Mouse (Mus musculus) MEL (cell line): ENCODE results near the gene Timd2. TPM values are rescaled to one million over a fixed set of nuclear protein-coding genes. Genes with fewer than 3 reads are reported as not detected.
"Not testable (repeated sequence)": the region's sequence is repeated elsewhere in the genome, so short reads cannot be mapped to it uniquely, and the experiment has no call there.

Experiments used
- DNase-seq: peaks from one replicate; pipeline ENCODE4 v3.0.0; 2011; ENCODE audit warnings: low read depth, low spot score
- H3K27ac ChIP-seq: 2 replicates; pipeline ENCODE4 v1.5.1; 2012; ENCODE audit warnings: low read depth, mild to moderate bottlenecking, control low read depth, low read length, moderate library complexity; ENCODE audit not compliant: control insufficient read depth
- H3K27me3 ChIP-seq, 2 experiments: fragments of 150-350 bp in 1 of 2; sonication (generic) in 1 of 2; 2 replicates each; pipeline ENCODE4 v1.6.1; 2012; ENCODE audit warnings: low read length in 2 of 2, mild to moderate bottlenecking in 2 of 2, improper control_type of control experiment in 1 of 2, moderate library complexity in 1 of 2; ENCODE audit not compliant: insufficient read depth in 2 of 2, control insufficient read depth in 1 of 2
- H3K36me3 ChIP-seq, 2 experiments: 2 replicates each; pipeline ENCODE4 v1.6.1; 2012 to 2014; ENCODE audit warnings: low read length in 2 of 2, improper control_type of control experiment in 1 of 2, inconsistent platforms in 1 of 2, mild to moderate bottlenecking in 1 of 2; ENCODE audit not compliant: insufficient read depth in 2 of 2, control insufficient read depth in 1 of 2
- H3K4me1 ChIP-seq, 2 experiments: fragments of 150-350 bp in 1 of 2; sonication (generic) in 1 of 2; 2 replicates each; pipeline ENCODE4 v1.6.1; 2012; ENCODE audit warnings: low read length in 2 of 2, improper control_type of control experiment in 1 of 2, mild to moderate bottlenecking in 1 of 2; ENCODE audit not compliant: insufficient read depth in 2 of 2, control insufficient read depth in 1 of 2
- H3K4me3 ChIP-seq, 2 experiments: fragments of 150-350 bp in 1 of 2; sonication (generic) in 1 of 2; 2 replicates each; pipeline ENCODE4 v1.5.1; 2012; ENCODE audit warnings: low read depth in 2 of 2, low read length in 2 of 2, mild to moderate bottlenecking in 2 of 2, moderate library complexity in 2 of 2, control low read depth in 1 of 2, improper control_type of control experiment in 1 of 2; ENCODE audit not compliant: control insufficient read depth in 1 of 2, insufficient read depth in 1 of 2
- H3K79me2 ChIP-seq: 2 replicates; pipeline ENCODE4 v1.6.1; 2012; ENCODE audit warnings: mild to moderate bottlenecking, low read length, moderate library complexity; ENCODE audit not compliant: control insufficient read depth, poor library complexity, insufficient read depth
- H3K9ac ChIP-seq: 2 replicates; pipeline ENCODE4 v1.6.1; 2012; ENCODE audit warnings: low read depth, mild to moderate bottlenecking, control low read depth, low read length, moderate library complexity; ENCODE audit not compliant: control insufficient read depth, poor library complexity, severe bottlenecking
- H3K9me3 ChIP-seq: fragments of 150-350 bp; sonication (generic); replicated peaks from 2 replicates; pipeline ENCODE4 v1.6.1; 2012; ENCODE audit warnings: mild to moderate bottlenecking, low read length, improper control_type of control experiment, moderate library complexity; ENCODE audit not compliant: insufficient read depth
- BHLHE40 ChIP-seq: IDR thresholded peaks from 2 replicates; pipeline ENCODE4 v1.6.1; 2012; ENCODE audit warnings: low read depth, mild to moderate bottlenecking, inconsistent platforms, low read length, improper control_type of control experiment, borderline replicate concordance
- E2F4 ChIP-seq: IDR thresholded peaks from 2 replicates; pipeline ENCODE4 v1.6.1; 2011; ENCODE audit warnings: low read depth, low read length, improper control_type of control experiment, borderline replicate concordance
- EP300 ChIP-seq, 2 experiments: IDR thresholded peaks; 2 replicates each; pipeline ENCODE4 v1.6.1; 2011; ENCODE audit warnings: improper control_type of control experiment in 2 of 2, low read length in 2 of 2, low read depth in 1 of 2, mild to moderate bottlenecking in 1 of 2
- MAX ChIP-seq: IDR thresholded peaks from 2 replicates; pipeline ENCODE4 v1.6.1; 2011; ENCODE audit warnings: low read length, improper control_type of control experiment
- MXI1 ChIP-seq: IDR thresholded peaks from 2 replicates; pipeline ENCODE4 v1.6.1; 2011; ENCODE audit warnings: mild to moderate bottlenecking, low read depth, low read length, improper control_type of control experiment
- POLR2A ChIP-seq, 2 experiments: IDR thresholded peaks; 2 replicates each; pipeline ENCODE4 v1.6.1; 2011 to 2012; ENCODE audit warnings: low read length in 2 of 2, mild to moderate bottlenecking in 2 of 2, control low read depth in 1 of 2, improper control_type of control experiment in 1 of 2, low read depth in 1 of 2, moderate library complexity in 1 of 2; ENCODE audit not compliant: control insufficient read depth in 1 of 2, insufficient read depth in 1 of 2, poor library complexity in 1 of 2
- SMC3 ChIP-seq: IDR thresholded peaks from 2 replicates; pipeline ENCODE4 v1.6.1; 2011; ENCODE audit warnings: low read depth, low read length, improper control_type of control experiment
- UBTF ChIP-seq: IDR thresholded peaks from 2 replicates; pipeline ENCODE4 v1.6.1; 2012; ENCODE audit warnings: low read depth, mild to moderate bottlenecking, inconsistent platforms, low read length, improper control_type of control experiment, moderate library complexity, borderline replicate concordance; ENCODE audit not compliant: insufficient read depth
- USF1 ChIP-seq: IDR thresholded peaks from 2 replicates; pipeline ENCODE4 v1.6.1; 2014; ENCODE audit warnings: low read depth, mild to moderate bottlenecking, inconsistent platforms, low read length, improper control_type of control experiment, moderate library complexity
- ZNF384 ChIP-seq: IDR thresholded peaks from 2 replicates; pipeline ENCODE4 v1.6.1; 2012; ENCODE audit warnings: low read depth, mild to moderate bottlenecking, inconsistent platforms, low read length, improper control_type of control experiment
- polyA plus RNA-seq, 2 experiments: library from polyadenylated mRNA; stranded (reverse) in 1 of 2; unstranded in 1 of 2; fragments of >175 nt in 1 of 2; fragments of >200 nt in 1 of 2; gene quantifications; 2 replicates each; pipeline versions ENCODE4 v1.2.1 to v1.2.4; 2012; ENCODE audit warnings: low replicate concordance in 2 of 2, low read depth in 1 of 2; ENCODE audit not compliant: insufficient read length in 2 of 2, insufficient read depth in 1 of 2, missing spikeins in 1 of 2
- total RNA-seq: library from RNA; depleted of rRNA; stranded (reverse); fragments of 300-350 nt; gene quantifications from 2 replicates; pipeline ENCODE4 v1.2.3, GENCODE M21; 2012

Timd2 gene
- total and polyA plus RNA-seq, 3 experiments, result not detected

- H3K27ac ChIP-seq, result no peak overlapping the region
These were observed 32.6 kb upstream of the Timd2 start for GRCm38 (mm10) chr11:46739501-46739900.

GRCm38 (mm10) chr11:46735076-46735475, 28.2 kb upstream of the Timd2 start, which contains the start of gene Havcr1:
Gene Havcr1, plus strand, starts transcription at chr11:46735080.
- H3K9me3 ChIP-seq, H3K79me2 ChIP-seq: not testable (repeated sequence)

More at GRCm38 (mm10) chr11:46739501-46739900, 32.6 kb upstream of the Timd2 start:
- TF ChIP-seq POLR2A (IDR thresholded peaks at IDR 0.05; ENCODE audit: control insufficient read depth in 1 of 2, insufficient read depth in 1 of 2, low read depth in 1 of 2, low read length in 2 of 2, poor library complexity in 1 of 2), result no peak
- TF ChIP-seq ZNF384, result no peak
- TF ChIP-seq USF1, result no peak
- no peak for TF ChIP-seq EP300 (IDR thresholded peaks at IDR 0.05; ENCODE audit: low read depth in 1 of 2, low read length in 2 of 2)
- no peak for TF ChIP-seq MXI1
- no peak for TF ChIP-seq SMC3
- no peak for TF ChIP-seq E2F4
- no peak for TF ChIP-seq UBTF
- TF ChIP-seq MAX, result no peak
- Histone ChIP-seq H3K79me2 (no peaks in the 10 kb centered on the region), H3K36me3 (no peaks in the 10 kb centered on the region), H3K4me1 (no peaks in the 10 kb centered on the region), H3K9me3 (no peaks in the 10 kb centered on the region), H3K9ac (no peak overlapping the region), H3K27me3 (no peaks in the 10 kb centered on the region), H3K4me3 (no peak overlapping the region)
- DNase-seq, result no peak

GRCm38 (mm10) chr11:46734617-46735016, 27.8 kb upstream of the Timd2 start:
- no peaks in the 10 kb centered on the region for H3K4me1 ChIP-seq
- TF ChIP-seq BHLHE40, result no peak
- TF ChIP-seq, all 39 proteins: peak for 0
- Histone ChIP-seq H3K27me3 (no peaks in the 10 kb centered on the region), H3K36me3 (no peaks in the 10 kb centered on the region), H3K9me3 (no peaks in the 10 kb centered on the region), H3K4me3 (no peak overlapping the region), H3K9ac (no peak overlapping the region), H3K79me2 (no peaks in the 10 kb centered on the region), H3K27ac (no peak overlapping the region)
- no peak for DNase-seq

More at GRCm38 (mm10) chr11:46735076-46735475, 28.2 kb upstream of the Timd2 start, which contains the start of gene Havcr1:
- H3K36me3 ChIP-seq, H3K27ac ChIP-seq, H3K4me1 ChIP-seq, DNase-seq, H3K4me3 ChIP-seq, H3K27me3 ChIP-seq, H3K9ac ChIP-seq: not testable (repeated sequence)
